Mouse (Mus musculus) regulatory T cell (primary cell): ENCODE data around the gene Dlx4.

ENCODE experiments used
- in situ Hi-C: fragments of 300-600 bp; cut with MboI, MseI; formaldehyde crosslinking; loops from one replicate; pipeline ENCODE4 v1.15.1; 2025; ENCODE audit warnings: high pct_unique_total_duplicates

Gene Dlx4

DNA sequence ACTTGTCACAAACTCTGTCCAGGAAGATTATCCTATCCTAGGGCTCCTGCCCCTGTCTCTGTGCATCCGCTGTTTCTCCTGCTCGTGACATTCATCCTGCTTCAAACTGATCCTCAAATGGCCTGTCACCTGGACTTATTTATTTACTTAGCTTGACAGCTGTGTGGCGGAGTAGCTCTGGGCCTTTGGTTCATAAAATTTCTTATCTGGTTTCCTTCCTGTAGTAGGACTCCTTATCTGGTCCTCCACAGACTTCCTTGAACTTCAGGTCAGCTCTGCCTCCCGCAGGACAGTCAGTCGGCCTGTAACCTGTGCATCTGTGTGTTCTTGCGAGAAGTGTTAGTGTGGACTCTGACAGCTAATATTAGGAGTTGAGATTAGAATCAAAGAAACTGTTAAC lies 41.8 kb downstream of the Dlx4 start:
- in situ Hi-C loops = no loop called here

DNA sequence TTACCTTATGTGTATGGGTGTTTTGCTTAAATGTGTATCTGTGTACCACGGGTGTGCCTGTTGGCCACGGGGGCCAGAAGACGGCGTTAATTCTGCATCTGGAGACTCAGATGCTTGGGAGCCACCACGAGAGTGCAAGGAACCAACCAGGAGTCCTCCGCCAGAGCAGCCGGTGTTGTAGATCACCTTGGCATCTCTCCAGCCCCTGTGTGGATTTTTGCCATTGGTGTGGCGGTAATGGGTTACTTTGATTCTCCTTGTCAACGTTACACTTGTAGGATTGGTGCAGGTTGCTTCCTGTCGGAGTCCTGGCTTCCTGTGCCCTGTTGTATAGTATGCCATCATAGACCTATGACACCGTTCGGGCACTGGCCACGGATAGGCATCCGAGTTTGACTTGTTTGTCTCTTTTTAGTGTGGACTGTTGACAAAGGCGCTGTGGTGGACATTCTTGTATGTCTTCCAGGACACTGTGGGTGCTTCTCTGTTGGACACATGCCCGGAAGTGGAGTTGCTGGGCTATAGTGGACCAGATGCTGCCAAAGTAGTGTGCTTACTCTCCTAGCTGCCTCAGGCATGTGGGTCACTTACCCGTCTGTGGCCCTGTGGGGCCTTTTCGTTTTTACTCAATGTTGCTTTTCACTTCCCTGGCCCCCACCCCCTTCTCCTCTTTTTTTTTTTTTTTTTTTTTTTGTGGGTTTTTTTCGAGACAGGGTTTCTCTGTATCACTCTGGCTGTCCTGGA lies 43.7 kb downstream of the Dlx4 start:
- in situ Hi-C loops = no loop called here

DNA sequence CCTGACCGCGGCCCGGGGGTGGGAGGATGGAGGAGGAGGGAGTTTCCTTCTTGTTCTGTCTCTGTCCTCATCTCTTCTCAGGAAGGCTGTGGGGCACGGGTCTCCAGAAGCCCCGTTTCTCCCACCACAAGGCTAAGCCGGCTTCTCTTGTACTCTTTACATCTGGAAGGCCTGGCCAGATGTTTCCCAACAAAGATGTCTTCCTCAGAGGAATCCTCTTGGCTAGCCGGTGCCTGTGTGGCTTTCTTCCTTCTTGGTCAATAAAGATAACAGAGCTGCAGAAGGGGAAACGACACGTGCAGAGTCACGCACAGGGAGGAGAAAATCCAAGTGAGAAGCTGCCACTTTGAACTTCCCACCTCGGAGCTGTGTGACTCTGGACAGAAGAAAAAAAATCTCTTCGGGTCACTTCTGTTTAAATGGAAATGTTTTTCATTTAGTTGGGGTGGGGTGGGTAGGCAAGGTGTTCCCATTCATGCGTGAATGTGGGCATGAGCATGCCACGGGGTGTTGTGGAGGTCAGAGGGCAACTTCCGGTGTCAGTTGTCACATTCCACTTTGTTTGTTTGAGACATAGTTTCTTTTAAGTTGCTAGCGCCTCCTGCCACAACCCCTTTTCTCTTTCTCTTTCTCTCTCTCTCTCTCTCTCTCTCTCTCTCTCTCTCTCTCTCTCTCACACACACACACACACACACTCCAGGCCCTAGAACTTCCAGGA lies 44.8 kb downstream of the Dlx4 start:
- in situ Hi-C loops = no loop called here

DNA sequence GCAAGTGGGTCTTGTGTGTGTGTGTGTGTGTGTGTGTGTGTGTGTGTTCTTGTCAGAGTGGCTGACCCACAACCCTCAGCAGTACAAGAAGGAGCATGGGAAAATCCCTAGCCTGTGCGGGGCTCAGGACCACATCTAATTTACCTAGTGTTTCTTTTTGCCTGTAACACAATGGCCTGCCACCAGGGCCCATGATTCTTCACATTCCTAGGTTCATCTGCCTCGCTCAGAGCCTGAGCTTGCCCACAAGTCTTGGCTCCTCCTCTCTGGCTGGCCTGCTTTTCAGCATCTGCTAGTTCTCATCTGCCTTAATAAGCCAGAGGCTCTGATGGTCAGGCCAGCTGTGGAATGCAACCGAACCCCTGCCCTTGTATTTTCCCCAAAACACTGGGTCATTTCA lies 45.7 kb downstream of the Dlx4 start:
- in situ Hi-C loops = no loop called here

DNA sequence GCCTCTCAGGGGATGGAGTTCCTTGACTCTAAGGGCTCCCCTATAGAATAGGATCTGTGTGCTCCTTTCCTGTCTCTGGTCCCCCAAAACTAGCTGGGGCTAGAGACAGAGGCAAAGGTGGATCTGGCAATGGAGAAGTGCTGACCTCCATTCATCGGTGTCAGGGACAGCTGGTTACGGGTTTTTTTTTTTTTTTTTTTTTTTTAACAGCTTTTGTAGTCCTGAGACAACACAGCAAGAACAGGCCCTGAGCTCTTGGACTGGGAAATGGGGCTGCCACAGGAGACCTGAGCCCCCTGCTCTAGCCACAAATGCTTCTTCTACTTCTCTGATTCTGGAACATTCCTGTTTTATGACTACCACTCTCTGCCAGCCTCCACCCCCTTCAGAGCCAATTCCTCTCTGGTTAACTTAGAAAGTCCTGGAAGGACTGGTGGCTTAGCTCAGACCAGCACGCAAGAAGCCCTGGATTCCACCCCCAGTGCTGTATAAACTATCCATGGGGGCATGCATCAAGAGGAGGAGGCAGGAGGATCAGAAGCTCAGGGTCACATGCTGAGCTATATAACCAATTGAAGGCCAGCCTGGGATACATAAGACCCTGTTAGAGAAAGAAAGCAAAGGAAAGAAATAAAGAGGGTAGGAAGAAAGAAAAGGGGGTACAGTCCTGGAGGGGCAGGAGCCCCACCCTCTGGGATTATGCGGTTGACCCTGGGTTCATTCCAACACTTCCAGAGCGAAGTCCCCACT lies 47.5 kb downstream of the Dlx4 start:
- in situ Hi-C loops = no loop called here

DNA sequence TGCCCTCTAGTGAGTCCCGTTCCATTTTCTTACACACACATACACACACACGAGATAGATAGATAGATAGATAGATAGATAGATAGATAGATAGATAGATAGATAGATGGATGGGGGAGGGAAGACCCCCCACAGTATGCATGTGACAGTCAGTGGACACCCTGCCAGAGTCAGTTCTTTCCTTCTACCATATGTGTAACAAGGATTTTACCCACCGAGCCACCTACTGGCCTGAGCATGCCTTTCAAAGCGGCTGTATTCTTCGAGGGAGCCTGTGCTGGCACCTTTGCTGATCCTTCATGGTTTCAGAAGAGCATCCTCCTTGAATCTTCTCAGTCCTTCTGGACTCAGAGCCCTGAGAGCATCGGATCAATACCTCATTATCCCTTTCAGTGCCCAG lies 48.2 kb downstream of the Dlx4 start:
- in situ Hi-C loops = no loop called here

DNA sequence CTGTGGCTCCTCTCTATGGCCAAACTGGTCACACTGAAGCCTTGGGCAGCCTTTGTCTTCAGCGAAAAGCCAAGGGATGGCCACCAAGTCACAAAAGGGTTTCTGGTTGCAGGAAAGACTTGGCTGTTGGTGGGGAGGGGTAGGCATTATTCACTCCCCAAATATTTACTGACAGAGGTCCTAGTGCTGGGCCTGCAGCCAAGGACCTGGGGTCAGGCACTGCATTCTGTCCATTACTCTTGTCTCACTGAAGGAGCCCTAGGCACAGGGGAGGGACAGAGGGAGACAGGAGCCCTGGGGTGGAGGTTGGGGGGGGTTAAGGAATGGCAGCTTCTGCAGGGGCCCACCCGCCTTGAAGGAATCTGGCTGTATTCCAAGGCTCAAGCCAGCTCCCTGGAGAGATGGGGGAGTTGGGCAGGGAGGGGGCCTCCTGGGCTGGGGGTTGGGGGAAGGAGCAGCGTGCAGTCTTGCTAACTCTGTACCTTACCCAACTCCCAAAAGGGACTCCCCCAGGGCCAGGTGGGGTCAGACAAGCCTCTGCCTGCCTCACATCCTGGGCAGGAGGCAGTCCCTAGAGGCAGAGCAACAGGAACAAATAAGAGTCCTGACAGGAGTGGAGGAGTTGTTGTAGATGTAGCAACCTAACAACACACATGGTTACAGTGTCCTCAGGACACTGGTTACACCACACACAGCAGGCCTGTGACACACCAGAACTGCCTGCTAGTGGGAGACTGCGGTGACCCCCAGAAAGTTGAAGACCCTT lies 49.3 kb downstream of the Dlx4 start:
- in situ Hi-C loops = no loop called here

DNA sequence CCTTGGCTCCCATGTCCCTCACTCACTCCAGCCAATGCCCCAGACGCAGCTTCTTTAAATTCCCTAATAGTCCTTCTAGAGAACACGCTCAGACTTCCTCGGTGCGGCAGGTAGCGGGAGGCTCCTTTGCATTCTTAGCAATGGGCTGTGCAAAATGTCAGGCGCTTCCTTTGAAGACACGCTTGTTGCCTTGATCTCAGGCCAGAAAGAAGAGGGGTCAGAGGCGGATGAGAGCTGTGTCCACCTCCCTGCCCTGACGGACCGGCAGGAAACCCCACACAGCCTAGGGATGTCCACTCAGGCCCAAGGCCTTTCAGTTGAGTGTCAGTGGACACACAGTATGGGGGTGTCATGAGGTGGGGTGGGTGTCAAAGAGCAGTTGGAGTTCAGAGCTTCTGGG lies 50.5 kb downstream of the Dlx4 start:
- in situ Hi-C loops = no loop called here

DNA sequence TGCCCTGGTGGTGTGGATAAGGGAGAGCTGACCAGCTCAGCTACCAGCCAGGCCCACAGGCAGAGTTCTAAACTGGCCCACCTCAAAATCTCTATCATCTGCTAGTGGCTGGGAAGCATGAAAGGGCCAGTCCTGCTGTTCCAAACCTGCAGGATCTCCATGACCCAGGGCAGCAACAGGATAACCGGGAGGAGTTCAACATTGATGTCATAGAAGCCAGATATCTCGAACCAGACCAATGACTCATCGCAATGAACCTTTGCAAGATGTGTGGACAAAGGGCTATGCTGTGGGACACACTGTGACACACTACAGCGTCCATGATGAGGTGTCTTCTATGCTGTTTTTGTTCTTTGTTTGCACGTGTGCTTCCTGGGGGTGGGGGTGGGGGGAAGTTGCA lies 53.0 kb downstream of the Dlx4 start:
- in situ Hi-C loops = no loop called here
